Mouse (Mus musculus): Measurements from ENCODE around the gene Sec24a.

DNA sequence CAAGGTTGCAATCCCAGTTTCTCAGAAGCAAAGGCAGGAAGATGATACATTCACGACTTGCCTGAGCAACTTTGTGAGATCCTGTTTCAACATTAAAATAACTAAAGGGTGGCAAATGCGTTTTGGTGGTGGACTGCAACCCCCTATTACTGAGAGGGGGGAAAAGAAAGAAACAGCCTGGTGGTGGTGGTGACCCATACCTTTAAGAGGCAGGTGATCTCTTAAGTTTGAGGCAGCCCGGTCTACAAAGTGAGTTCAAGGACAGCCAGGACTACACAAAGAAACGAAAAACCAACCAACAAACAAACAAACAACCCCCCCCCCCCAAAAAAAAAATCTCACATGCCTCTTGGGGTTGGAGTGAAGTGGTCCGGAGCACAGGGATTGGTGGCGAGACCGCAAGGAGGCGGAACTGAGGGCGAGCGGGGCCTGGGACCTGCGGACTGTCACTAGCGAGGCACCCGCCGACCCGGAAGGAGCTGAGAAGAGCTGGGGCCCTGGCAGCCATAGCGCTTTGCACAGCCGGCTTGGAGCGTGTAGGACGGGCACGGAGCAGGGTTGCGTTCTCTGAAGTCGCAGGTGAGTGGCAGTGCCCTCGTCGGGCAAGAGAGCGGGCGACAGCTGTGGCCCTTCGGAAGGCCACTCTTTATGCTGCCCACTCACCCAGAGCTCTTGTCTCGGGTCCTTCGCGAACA lies at the start of gene Sec24a, which contains the start of gene Sar1b:
- TF ChIP-seq POLR2A (IDR thresholded peaks at IDR 0.05; ENCODE audit: borderline replicate concordance, low read depth, low read length): no peak
- TF ChIP-seq CTCF (IDR thresholded peaks at IDR 0.05; ENCODE audit: low read depth, low read length): no peak
